Mouse (Mus musculus) liver, adult 2 months (tissue): ENCODE results near the gene Pptc7.

Experiments used
- CTCF ChIP-seq: fragments of 200-500 bp; IDR thresholded peaks from 2 replicates; pipeline ENCODE4 v1.5.1; 2011; ENCODE audit warnings: low read depth, low read length, control low read depth
- POLR2A ChIP-seq: fragments of 200-500 bp; IDR thresholded peaks from 2 replicates; pipeline ENCODE4 v1.6.1; 2011; ENCODE audit warnings: low read length, control low read depth; ENCODE audit not compliant: insufficient read depth; ENCODE audit errors: extremely low read depth

DNA sequence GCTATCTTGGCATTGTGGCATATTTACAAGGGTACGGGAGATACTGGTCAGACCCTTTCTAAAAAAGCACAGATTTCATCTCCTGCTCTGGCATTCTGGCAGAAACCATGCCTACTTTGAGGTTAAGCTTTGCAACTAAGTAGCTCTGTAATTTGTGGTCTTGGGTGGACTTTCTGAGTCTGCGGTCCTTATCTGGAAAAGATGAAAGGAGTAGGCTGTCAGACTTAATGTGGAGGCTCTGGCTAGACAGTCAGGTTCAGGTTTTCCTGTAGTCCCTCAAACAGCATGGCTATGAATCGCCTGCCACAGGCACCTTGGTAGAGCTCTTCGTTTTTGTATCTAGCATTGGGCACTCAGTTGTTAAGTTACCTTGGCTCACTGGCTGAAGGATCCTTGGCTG, 2.9 kb downstream of the Pptc7 start:
- no peak for TF ChIP-seq CTCF
- no peak for TF ChIP-seq POLR2A
